Mouse (Mus musculus) T-helper 1 cell (primary cell): ENCODE measurements around the gene Lmln.
"Not testable (repeated sequence)": the region's sequence is repeated elsewhere in the genome, so short reads cannot be mapped to it uniquely, and the experiment has no call there.

ENCODE experiments used
- in situ Hi-C: fragments of 300-600 bp; cut with MboI, MseI; formaldehyde crosslinking; loops from one replicate; pipeline ENCODE4 v1.15.1; 2025; ENCODE audit warnings: high pct_unique_total_duplicates

Lmln gene

DNA sequence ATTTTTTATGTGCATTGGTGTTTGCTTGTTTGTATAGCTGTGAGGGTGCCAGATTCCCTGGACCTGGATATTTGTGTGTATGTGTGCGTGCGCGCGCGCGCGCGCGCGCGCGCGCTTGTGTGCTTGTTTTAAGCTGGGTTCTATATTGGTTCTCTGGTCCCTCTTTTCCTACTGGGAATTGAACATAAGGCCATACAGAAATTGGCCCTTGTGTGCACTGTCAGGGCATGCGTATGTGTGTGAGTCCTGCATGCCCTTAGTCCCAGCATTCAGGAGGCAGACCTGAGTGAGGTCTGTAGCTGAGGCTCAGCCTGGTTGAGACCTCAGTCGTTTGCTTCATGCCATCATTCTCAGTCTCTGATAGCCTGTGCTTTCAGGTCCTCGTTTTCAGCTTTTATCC, 4.3 kb upstream of the Lmln start:
- in situ Hi-C loops, result no loop called here

DNA sequence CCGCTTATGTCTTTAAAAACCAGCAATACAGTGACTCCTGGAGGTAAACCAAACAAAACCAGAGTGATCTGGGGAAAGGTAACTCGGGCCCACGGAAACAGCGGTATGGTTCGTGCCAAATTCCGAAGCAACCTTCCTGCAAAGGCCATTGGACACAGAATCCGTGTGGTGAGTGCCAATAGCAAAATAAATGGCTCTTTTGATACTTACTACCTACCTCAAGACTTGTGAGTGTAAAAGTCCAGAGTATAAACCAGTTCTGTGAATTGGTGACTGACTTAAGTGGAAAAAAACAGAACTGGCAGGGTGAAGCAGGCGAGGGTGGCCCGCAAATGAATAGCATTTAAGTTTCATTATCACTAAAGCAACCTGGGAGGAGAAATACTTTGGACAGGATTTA, 3.7 kb upstream of the Lmln start:
- in situ Hi-C loops, result not testable (repeated sequence)

DNA sequence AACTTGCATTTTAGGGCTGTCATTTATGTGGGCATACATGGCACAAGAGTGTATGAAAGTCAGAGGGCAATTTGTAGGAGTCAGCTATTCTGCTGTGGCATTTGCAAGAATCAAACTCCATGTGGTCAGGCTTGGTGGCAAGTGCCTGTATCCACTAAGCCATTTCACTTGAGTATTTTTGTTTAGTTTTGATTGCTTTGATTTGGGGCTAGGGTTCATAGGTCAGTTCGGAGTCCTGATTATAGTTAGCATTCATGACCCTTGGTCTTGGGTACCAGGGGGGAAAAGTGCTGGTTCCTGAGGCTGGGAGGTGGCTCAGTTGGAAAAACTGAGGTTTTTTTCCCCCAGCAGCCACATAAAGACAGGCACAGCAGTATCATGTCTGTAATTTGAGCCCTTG, 2.9 kb upstream of the Lmln start:
- in situ Hi-C loops, result no loop called here

DNA sequence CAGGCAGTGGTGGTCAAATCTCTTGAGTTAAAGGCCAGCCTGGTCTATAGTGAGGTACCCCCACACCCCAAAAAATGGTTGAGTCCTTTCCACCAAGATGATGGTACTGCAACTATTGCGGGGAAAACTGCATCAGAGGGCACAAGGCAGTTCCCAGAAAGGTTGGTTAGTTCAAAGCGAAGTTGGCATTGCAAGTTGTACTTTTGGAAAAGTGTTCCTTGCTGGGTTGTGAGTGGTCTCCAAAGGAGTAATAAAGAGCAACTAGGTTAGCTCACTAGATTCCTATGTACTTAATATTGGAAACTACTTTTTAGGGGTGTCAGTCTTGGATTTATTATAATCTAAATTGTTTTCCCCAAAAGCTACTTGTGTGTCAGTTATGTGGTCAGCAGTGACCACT, 1.4 kb upstream of the Lmln start:
- in situ Hi-C loops, result loop anchor here (10.0 kb wide), 1 partner anchor 1976 kb away; the partner anchor contains the start of gene Xxylt1

DNA sequence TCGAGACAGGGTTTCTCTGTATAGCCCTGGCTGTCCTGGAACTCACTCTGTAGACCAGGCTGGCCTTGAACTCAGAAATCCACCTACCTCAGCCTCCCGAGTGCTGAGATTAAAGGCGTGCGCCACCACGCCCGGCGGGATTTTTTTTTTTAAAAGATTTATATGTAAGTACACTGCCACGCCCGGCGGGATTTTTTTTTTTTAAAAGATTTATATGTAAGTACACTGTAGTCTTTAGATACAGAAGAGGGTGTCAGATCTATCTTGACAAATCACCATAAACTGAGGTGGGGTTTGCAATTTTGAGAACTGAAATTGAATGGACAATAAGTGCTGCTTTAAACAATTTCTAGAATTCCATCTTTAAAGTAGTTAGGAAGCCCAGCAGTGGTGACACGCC, 921 bp upstream of the Lmln start:
- in situ Hi-C loops, result loop anchor here (10.0 kb wide), 1 partner anchor 1977 kb away; the partner anchor contains the start of gene Xxylt1

DNA sequence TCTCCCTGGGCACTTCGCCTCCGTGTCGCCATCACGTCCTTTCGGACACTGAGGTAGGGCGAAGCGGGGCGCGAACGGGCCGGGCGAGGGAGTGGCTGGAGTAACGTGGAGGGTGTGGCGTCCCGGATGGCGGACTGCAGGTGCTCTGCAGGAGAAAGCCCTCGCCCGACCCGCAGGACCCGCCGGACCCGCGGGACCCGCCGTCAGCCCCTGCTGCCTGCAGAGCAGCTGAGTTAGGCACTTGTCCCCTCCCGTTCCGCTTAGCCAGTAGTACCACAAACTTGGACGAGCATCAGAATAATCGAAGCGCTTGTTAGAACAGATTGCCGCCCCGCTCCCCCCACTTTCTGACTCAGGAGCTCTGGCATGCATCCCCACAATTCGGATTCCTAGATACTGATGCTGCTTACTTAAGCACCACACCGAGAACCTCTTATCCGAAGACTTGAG, 386 bp downstream of the Lmln start:
- in situ Hi-C loops, result loop anchor here (10.0 kb wide), 1 partner anchor 1978 kb away; the partner anchor contains the start of gene Xxylt1

DNA sequence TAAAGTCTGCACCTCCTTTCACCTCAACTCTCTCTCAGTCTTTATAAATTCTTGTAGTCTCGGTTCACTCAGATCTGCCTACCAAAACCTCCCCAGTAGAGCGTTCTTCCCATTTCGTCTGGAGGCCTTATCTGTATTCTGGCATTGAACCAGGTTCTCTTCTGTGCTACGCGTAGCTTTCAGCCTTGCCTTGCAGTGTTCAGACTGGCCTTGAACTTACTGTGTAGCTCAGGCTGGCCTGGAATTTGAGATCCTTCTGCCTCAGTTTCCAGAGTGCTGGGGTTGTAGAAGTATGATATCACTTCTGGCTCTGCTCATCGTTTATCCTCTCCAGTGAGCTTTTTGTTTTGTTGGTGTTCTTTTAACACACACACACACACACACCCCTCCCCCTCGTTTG, 946 bp downstream of the Lmln start:
- in situ Hi-C loops, result loop anchor here (10.0 kb wide), 1 partner anchor 1978 kb away; the partner anchor contains the start of gene Xxylt1

DNA sequence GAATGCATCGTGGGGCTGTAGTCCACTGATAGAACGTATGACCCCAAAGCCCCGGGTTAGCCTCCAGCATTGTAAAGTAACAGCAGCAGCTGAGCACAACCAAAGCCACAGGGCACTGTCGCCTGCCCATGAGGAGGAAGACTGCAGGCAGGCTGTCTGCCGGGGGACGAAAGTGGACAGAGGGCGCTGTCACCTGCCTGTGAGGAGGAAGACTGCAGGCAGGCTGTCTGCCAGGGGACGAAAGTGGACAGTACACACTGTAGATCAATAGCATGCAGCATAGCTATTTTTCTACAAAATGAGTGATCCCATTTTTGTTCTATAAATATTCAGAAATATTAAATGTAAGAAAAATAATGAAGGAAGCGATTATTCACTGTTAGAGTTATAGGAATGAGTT, 2.3 kb downstream of the Lmln start:
- in situ Hi-C loops, result loop anchor here (10.0 kb wide), 1 partner anchor 1980 kb away; the partner anchor contains the start of gene Xxylt1

DNA sequence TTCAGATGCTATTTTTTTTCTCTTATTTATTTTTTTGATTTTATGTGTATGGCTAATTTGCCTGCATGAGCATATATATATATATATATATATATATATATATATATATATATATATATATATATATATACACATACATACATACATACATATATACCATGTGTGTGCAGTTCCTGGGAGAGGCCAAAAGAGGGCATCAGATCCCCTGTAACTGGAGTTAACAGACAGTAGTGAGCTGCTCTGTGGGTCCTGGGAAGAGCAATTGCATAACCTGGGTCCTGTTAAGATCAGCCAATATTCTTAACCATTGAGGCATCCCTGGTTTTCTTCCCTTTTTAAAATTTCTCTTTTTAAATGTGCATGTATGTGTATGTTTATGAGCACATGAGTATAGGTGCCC, 8.6 kb downstream of the Lmln start:
- in situ Hi-C loops, result no loop called here

DNA sequence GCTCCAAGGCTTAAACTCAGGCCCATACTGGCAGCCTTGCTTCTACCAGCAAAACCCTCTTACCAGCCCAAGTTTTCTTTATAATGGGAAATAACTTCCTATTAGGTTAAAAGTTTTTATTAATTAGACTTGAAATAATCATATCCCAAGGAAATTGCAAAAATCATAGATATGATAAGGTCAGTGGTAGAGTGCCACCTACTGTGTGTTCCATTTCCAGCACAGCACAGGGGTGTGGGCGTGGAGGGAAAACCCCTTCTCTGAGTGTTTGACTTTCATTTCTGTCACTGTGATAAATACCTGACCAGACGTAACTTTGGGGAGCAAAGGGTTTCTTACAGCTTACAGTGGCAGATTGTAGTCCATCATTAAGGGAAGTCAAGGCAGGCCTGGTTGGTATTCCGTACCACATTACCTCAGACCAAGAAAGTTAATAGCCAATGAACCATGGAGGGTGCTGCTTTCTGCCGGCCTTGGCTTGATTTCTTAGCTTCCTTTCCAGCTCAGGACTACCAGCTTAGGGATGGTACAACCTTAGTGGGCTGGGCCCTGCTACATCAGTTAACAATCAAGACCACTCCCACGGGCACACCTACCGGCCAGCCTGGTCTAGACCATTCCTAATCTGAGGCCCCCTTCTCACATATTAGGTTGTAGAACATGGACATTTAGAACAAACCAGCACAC, 10.7 kb downstream of the Lmln start:
- in situ Hi-C loops, result no loop called here

DNA sequence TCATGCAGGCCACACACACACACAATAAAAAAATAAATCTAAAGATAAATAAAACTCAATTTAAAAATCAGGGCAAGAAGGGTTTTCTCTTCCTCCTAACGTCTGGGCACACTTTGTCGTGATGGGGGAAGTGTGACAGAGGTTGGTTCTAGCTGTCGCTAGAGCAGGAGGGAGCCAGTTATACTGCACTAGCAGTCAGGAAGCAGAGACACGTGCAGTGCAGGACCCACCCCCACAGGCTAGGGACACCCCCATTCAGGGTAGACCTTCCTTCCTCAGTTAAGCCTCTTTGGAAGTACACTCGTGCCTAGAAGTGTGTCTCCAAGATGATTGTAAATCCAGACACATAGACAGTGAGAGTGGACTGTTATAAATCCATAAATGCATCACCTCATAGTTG, 12.6 kb downstream of the Lmln start:
- in situ Hi-C loops, result no loop called here

DNA sequence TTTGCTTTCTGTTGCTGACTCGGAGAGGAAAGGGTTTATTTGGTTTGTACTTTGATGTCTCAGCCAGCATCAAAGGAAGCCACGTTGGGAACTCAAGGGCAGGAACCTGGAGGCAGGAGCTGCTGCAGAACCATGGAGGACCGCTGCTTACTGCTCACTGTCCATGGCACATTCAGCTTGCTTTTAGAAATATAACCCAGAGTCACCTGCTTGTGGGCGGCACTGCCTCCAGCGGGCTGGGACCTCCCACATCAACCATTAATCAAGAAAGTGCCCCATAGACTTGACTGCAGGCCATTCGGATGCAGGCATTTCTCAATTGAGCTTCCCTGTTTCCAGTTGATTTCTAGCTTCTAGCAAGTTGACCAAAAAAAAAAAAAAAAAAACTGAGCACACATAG, 13.8 kb downstream of the Lmln start:
- in situ Hi-C loops, result no loop called here

DNA sequence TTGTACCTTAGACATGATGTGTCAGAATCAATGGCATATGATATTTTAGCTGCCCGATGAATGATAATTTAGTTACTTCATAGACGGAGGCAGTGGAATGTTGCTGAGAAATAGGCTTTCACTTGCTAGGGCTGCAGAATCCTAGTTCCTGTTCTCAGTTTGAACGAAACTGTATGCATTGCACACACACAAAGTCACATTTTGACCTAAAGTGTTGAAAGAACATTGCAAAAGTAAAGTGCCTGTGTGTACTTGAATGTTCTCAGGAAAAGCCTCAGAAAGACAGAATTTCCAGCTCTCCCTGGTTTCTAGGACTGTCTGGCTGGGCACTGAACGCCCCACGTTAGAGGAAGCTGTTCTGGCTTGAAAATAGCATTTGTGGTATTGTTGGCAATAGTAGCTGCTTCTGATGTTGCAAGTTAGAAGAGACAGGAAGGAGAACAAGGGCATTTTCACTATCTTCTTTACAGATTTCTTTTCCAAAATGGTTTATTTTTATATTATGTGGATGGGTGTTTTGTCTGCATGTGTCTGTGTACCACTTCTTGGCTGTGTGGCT, 14.8 kb downstream of the Lmln start:
- in situ Hi-C loops, result no loop called here

DNA sequence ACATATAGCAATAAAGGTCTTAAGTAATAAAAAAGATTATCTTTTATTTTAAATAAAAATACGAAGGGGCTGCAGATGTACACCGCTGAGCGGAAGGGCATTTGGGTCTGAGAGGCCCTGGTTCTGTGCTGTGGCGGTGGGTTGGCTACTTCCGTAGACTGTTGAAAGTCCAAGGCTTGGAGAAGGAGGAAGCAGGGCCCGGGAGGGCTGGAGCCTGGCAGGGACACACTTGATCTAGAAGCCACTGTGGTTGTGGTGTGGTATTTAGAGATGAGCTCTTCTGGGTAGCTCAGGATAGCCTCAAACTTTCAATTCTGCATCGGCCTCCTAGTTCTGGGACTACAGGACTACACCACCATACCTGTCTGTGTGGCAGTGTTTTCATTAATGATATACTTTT, 17.7 kb downstream of the Lmln start:
- in situ Hi-C loops, result no loop called here

DNA sequence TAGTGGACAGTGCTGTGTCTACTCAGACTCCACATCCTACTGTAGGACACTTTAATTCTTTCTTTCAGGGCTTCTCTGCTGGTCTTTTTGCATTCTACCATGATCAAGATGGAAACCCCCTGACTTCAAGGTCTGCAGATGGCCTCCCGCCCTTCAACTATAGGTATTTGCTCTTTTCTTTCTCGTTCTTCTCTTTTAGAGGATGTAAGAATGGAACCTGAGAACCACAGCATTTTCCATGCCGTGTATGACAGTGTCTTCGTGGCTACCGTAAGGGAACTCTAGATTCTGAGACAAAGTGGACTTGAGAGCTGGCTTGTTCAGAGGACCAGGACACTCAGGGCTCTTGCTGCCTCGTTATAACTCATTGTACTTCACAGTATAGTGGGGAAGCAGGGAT, 20.6 kb downstream of the Lmln start:
- in situ Hi-C loops, result no loop called here

DNA sequence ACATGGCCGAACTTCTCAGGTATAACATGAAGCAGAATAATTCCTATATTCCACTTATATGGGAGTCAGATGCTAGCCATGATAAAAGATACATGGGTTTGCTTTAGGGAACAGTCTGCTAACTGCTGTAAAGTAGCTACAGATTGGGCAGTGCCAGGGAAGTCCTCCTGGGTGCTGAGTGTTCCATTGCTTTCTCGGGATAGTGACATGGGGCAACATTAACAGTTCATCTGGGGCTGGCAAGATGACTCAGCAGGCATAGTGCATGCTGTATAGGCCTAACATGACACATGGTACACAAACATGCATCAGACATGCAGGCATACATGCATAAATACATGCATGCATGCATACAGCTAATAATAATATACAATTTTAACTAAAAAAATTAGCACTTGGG, 21.7 kb downstream of the Lmln start:
- in situ Hi-C loops, result no loop called here

DNA sequence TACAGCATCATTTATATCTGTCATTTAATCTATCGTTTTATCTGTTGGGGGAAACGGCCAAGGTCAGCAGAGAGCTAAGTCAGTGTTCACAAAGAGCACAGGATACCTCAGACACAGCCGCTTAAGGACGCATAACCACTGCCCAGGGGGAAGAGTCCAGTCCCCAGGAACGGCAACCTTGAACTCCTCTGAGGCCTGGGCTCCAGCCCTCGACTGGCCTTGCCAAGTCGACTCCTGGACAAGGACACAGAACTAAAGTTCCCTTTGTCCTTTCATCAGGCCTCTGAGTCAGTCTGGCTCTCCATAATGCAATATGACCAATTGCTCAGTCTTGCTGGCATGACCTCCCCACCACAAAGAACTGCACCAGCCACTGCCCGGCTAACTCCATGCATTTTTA, 23.3 kb downstream of the Lmln start:
- in situ Hi-C loops, result no loop called here

DNA sequence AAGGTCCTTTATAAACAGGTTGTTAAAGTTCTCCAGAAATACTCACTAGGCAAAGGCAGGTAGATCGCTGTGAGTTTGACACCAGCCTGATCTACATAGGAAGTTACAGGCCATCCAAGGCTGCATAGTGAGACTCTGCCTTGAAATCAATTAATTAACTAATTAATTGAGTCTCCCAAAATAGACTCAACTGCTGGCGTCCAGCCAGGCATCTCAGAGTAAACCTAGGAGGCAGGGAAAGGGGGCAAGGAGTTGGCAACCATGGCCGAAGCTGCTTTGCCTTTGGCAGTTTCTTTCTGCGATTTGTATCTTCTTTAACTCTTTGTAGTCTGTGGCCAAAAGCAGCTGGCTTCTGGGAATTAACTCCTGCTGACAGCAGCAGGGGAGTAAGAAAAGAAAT, 51.4 kb downstream of the Lmln start:
- in situ Hi-C loops, result loop anchor here (5.0 kb wide), 1 partner anchor 414 kb away; no protein-coding TSS in a partner anchor

DNA sequence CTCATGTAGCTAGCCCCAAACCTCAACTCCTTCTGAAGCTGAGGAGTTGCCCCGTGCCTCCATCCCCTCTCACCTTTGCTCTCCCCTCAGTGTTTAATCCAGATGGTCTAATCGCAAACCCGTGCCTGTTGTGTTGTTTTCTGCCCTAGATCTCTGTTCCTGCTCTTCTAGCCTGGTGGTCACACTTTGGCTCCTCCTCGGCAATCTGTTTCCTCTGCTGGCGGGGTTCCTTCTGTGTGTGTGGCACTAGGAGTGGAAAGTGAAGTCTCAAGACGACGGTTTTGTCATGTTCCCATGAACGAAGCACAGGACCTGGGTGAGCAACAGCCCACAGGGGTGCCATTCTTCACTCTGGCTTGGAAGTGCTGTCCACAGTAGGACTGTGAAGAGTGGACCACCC, 61.1 kb downstream of the Lmln start:
- in situ Hi-C loops, result no loop called here

DNA sequence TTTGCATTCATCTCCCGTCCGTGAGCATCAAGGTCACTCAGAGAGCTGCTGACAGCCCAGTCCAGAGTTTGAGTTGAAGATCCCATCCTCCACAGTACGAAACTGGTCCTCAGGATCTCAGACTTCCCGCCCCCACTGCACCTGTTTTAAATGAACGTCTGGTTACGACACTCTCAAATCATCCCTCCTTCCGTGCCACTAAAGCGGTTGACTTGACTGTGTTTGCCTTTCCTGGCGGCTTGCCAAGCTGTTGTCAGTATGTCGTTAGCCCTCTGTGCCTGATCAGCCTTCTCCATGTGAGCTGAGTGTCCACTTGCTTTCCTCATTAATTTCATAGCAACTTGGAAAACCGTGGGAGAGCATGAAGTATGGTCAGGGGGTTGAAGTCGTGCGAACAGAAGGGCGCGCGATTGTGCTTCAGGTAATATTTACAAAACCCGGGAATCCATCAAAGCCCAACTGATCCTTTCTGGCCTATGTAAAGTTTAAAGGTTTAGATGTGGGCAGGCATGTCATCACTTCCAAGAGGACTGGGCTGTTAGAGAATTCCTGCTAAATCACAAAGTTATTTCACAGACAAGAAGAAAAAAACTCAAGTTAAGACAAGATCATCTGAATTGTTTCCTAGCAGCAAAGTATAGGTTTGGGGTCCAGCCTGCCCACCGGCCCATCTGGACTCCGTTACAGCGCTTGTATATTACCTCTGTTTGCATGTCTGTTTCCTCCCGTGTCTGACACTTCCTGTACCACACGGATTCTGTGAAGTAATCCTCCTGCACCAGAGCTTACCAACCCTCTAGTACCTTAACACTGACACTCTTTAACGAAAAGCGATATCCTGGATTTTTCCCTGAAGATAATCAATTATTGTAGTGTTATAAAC, 61.9 kb downstream of the Lmln start:
- in situ Hi-C loops, result no loop called here

DNA sequence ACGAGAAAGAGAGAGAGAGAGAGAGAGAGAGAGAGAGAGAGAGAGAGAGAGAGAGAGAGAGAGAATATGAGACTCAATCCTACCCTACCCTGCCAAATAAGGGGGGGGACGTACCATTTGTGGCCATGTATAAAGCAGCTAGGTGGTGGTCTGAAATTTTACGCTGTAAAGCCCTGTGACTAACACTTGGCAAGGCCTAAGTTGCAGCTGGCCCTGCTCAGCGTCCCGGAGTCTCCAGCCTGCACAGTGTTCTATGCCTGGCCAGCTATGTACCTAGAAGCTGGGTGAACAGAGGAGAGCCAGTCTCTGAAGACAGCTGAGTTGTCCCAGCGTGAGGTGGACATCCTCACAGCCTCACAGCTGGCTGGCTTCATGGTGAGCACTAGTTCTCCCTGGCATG, 64.7 kb downstream of the Lmln start:
- in situ Hi-C loops, result no loop called here

DNA sequence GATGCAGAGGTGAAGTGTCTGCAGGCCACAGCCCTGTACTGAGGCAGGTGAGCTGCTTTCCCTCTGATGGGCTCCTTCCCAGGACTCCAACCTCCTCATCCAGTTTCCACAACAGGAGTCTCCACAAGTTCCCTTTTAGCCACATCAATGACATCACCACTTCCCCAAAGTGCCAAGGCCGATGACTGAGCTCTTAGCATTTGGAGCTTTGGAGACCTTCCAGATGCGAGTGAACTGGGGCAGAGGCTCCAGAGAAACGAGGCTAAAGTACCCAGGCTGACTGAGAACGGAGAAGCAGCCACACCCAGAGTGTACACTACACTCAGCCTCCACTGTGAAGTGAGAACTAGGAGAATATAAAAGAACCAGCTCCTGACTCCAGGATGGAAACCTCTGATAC, 68.4 kb downstream of the Lmln start:
- in situ Hi-C loops, result no loop called here
